Mouse (Mus musculus) lung, postnatal 0 days (tissue): ENCODE results near the gene Slc10a7.

Source experiments
- CTCF ChIP-seq: IDR thresholded peaks from 2 replicates; pipeline ENCODE4 v1.5.1; 2016; ENCODE audit warnings: antibody characterized with exemption, mild to moderate bottlenecking
- EP300 ChIP-seq: IDR thresholded peaks from 2 replicates; pipeline ENCODE4 v1.6.1; 2016; ENCODE audit warnings: antibody characterized with exemption, mild to moderate bottlenecking, control low read depth

DNA sequence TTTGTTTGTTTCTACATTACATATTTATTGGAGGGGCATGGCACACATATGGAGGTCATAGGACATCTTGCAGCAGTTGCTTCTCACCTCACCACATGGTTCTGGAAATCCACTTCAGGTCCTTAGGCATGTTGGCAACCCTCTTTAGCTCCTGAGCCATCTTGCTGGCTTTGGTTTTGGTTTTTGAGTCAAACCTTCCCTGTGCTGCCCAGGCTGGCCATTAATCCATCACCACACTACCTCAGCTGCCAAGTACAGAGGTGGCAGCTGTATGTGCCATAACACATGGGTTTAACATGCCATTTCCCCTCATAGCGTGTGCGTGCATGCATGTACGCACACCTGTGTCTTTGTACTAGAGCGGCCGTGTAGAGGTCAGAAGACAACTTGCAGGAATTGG, 93.9 kb downstream of the Slc10a7 start:
- TF ChIP-seq CTCF (no peak), EP300 (no peak)
